Mouse (Mus musculus): ENCODE measurements around the gene Rpl36a-ps1.

DNA sequence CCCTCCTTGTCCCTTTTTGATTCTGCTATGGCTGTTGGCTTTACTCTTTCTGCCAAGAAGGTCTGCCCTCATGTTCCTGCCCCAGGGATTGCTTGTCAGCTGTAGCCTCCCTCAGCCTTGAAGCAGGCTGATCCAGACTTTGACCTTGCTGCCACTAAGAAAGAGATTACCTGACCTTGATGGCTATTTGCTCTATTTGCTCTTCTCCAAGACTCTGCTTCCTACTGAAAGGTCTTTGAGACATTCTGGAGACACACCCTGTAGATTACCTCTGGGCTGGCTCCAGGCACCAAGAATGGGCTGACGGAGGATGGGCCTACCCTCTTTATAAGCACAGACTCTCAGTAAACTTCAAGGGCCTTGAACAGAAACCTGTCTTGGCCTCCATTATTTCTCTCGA lies 1.6 kb downstream of the Rpl36a-ps1 start:
- TF ChIP-seq CTCF (IDR thresholded peaks at IDR 0.05) = no peak
- no peak for TF ChIP-seq EP300 (IDR thresholded peaks at IDR 0.05; ENCODE audit: insufficient read depth, low read depth, low read length)

Measured in heart, adult 2 months (tissue).